Mouse (Mus musculus) embryo, embryonic 11.5 days (tissue): Measurements from ENCODE around the gene Hba-a1.
"Not testable (repeated sequence)": the region's sequence is repeated elsewhere in the genome, so short reads cannot be mapped to it uniquely, and the experiment has no call there.

Experiments used
- DNase-seq: peaks from one replicate; pipeline ENCODE4 v3.0.0-alpha.2; 2012; ENCODE audit warnings: low read depth, low spot score

Gene Hba-a1

DNA sequence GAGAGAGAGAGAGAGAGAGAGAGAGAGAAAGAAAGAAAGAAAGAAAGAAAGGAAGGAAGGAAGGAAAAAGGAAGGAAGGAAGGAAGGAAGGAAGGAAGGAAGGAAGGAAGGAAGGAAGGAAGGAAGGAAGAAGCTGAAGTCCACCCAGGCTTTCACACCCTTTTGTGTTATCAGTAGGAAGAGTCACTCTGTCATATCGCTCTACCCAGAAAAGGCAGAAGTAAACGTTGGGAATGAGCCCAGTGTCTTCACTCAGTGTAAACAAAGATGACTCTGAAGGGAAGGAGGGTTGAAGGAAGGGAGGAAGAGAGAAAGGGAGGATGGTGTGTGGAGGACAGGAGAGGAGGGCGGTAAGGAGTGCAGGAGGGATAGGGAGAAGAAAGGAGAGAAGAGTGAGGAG lies 10.2 kb downstream of the Hba-a1 start:
- DNase-seq: not testable (repeated sequence)

DNA sequence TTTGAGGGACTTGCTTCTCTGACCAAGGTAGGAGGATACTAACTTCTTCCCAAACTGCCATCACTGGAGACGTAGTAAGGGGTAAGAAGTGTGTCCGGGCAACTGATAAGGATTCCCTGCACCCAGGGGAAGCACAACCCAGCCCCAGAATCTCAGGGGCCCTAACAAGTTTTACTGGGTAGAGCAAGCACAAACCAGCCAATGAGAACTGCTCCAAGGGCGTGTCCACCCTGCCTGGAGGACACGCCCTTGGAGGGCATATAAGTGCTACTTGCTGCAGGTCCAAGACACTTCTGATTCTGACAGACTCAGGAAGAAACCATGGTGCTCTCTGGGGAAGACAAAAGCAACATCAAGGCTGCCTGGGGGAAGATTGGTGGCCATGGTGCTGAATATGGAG lies 12.9 kb downstream of the Hba-a1 start, which contains the start of gene Hba-a2:
TSS of gene Hba-a2 (plus strand) at position 287 of the 400 bp plus-strand sequence.
- not testable (repeated sequence) for DNase-seq

DNA sequence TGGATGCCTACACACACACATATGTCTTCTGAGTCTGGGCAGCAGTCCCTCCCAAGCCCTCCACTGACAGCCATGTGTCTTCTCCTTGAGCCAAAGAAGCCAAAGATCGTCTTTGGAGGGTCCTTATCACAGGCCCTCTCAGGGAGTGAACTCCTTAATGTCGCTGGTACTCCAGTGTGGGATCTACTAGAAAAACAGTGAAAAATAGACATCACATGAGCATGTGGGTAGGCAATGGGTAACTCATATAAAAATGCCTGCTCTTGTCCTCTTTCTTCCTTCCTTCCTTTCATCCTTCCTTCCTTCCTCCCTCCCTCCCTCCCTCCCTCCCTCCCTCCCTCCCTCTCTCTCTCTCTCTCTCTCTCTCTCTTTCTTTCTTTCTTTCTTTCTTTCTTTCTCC lies 14.1 kb downstream of the Hba-a1 start:
- DNase-seq: not testable (repeated sequence)

DNA sequence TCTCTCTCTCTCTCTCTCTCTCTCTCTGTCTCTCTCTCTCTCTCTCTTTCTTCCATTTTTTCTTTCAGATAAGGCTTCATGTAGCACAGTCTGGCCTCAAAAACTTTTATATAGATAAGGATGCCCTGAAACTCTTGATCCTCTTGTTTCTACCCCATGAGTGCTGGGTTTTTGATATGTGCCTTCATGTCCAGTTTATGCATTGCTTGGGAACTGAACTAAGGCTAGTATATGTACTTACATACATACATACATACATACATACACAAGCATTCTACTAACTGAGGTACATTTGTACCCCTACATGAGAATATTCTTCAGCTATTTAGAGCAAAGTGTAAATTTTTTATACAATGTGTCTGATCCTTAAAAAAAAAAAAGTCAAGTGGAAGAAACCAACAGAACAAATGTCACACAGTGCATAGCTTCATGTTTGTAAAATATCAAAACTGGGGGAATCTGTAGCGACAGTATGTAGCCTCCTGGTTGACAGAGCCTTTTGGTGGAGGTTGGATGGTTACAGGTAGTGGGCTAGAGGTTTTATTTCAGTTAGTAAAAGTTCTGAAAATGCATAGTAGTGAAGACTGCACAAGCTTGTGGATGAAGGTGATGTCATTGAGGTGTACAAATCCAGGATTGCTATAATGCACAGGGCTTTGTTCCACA lies 14.7 kb downstream of the Hba-a1 start:
- no peak for DNase-seq

DNA sequence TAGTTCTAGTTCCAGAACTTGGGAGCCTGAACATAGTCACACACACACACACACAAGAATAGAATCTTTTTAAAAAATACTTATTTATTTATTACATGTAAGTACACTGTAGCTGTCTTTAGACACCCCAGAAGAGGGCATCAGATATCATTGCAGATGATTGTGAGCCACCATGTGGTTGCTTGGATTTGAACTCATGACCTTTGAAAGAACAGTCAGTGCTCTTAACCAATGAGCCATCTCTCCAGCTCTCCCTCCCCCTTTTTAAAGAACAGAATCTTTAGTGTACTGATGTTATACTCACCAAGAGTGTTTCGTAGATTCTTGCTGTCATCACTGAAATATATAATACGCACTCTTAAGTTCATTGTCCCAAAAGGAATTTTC lies 15.2 kb downstream of the Hba-a1 start:
- DNase-seq: no peak

DNA sequence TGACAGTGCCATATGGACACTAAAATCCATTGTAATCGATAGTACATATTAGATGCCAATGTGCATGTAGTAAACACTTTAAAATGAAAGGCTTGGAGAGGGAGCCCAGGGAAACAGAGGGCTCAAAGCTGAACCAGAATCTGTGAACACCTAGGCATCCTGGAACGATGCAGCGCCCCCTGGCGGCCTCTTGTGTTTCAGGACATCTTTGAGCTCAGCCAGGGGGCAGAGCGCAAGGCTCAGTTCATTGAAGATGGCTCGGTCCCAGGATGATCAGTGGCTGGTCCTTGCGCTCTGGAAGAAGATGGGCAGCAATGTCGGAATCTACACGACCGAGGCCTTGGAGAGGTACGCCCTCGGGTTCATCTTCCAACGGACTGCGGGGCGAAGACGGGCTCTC lies 16.6 kb downstream of the Hba-a1 start, which contains the start of gene Hbq1a:
TSS of gene Hbq1a (plus strand) at position 205 of the 400 bp plus-strand sequence.
- DNase-seq: not testable (repeated sequence)

DNA sequence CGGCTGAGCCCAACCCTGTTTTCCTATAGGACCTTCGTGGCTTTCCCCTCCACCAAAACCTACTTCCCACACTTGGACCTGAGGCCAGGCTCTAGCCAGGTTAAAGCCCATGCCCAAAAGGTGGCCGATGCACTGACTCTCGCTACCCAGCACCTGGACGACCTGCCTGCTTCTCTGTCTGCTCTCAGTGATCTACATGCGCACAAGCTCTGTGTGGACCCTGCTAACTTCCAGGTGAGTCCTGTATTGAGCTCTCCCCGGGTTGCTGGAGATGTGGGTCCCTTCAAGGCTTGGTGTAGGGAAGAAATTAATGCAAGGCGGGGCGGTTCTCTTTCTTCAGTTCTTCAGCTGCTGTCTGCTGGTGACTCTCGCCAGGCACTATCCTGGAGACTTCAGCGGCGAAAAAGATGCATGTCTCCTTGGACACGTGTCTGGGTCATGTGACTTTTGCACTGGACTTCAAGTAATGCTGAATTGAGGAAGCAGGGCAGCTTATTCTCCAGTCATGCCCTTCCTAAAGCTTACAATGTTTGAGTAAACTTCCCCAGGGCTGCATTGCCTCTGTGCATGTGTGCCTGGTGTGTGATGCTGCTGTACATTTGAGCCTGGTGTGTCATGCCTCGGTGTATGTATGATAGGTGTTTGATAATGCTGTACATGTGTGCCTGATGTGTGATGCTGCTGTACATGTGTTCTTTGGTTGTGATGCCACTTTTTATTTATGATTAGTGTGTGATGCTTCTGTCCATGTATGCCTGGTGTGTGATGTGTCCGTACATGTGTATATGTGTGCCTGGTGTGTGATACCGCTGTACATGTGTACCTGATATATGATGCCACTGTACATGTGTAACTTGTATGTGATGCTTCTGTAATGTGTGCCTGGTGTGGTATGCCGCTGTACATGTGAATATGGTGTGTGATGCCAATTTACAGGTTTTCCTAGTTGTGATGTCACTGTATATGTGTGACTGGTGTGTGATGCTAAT lies 17.3 kb downstream of the Hba-a1 start:
- DNase-seq: no peak

DNA sequence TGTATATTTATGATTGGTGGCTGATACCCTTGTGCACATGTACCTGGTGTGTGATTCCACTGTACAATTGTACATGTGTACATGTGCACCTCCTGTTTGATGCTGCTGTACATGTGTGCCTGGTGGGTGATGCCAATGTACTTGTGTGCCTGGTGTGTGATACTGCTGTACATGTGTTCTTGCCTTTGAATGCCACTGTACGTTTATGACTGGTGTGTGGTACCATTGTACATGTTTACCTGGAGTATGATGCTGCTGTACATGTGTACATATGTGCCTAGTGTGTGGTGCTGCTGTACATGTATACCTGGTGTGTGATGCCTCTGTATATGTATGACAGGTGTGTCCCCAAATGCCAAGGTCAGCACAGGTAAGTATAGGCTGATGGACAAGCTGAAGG lies 18.2 kb downstream of the Hba-a1 start:
- no peak for DNase-seq

DNA sequence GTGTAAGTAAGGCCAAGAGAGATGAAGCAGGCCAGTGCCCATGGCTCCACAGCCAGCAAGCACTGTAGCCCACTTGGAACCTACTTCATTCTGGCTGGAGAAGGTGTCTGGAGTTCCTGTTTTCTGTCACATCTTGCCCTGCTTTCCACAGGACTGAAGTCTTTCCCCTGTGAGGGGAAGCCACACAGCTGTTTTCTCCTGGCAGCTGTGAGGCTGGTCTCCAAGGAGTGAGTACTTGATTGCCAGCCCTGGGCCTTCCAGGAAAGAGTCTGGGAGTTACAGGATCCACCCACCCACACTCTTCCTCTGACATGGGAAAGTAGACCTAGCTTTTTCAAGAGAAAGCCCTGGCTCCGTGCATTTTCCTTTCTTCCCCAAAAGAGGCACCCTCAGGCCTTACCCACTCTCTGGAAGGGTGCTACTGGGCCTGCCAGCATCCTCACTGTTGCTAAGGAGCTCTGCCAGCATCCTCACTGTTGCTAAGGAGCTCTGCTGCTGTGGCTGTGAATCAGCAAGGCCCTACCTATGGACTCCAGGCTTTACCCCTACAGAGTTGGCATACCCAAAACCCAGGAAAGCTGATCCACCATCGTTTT lies 19.6 kb downstream of the Hba-a1 start:
- DNase-seq: no peak

DNA sequence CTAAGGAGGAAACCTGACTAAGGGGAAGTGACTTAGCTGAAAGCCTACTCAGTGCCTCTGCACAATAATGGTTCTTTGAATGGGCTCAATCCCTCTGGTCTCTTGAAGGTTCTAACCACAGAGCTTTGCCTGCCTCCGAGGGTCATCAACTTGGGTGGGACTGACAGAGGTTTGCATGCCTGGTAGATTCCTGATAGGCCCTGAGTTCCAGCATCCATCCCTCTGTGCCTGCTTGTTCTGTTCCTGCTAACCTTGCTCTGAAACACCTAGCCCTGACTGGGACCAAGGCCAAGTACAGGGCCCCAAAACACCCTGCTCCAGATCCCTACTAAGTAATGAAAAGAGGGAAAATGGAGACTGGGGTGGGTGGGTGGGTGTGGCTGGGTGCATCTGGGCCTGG lies 20.1 kb downstream of the Hba-a1 start:
- no peak for DNase-seq

DNA sequence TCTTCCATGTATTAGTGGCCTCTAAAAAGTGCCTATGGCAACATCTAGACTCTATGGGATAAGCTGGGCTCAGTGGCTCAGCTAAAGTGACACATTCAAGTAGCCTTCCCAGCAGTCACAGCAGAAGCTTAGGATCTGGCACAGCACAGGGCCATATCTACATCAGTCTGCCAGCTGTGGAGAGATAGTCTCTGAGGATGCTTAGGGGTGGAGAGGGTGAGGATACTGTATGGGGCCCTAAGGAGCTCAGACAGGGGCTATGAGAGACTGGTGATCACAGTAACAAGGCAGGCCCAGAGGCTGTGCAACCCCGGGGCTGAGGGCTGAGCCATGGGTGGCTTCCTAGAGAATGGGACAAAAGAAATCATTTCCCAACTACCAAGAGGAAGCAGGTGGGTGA lies 23.7 kb downstream of the Hba-a1 start:
- DNase-seq: no peak

DNA sequence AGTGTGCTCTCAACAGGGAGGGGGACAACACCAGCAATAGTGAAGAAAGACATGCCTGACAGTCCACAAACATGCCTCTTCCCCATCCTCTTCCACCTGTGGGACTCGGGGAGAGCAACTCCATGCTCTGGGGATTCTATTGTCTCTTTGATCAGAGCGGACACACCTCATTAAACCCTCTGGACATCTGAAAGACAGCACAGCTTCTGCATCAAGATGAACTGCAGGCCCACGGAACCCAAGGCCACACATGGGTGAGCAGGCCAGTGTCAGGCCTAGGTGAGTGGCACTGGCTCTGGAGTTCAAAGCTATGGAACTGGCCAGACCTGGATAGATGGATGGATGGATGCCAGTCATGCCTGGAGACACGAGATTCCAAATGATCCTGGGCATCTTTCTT lies 26.1 kb downstream of the Hba-a1 start:
- DNase-seq: no peak

DNA sequence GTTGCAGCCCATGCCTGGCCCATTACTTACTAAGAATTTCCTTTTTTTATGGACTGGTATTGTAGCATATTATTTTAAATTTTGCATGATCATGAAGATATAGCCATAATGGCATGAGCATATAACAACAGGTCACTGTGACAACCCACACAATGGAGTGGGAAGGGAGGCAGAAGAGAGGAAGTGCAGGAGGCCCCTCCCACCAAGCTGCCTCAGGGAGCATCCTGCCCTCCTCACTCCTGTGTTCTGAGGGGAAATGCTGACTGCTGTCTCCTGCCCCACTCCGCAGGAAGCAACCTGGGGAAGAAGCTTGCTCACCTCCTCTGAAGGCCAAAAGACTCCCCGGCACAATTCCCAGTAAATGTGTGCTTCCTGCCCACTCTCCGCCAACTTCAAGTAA lies 26.6 kb downstream of the Hba-a1 start:
- no peak for DNase-seq

DNA sequence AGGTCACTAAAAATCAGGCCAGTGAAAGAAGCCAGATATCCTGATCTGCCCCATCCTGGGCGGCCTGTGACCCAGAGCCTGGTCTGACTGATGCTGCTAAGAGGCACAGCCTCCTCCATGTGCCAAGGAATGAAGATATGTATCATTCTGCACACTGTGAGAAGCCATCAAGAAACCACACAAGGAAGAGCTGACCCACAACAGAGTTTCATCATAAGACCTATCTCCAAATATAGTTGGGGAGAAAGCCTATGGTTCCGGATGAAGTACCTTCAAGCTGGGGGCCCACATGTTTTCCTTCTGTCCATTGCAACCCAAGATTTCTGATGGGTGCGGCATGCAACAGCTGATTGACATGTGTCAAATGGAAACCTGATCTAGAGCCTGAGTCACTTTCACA lies 32.7 kb downstream of the Hba-a1 start:
- DNase-seq: no peak

DNA sequence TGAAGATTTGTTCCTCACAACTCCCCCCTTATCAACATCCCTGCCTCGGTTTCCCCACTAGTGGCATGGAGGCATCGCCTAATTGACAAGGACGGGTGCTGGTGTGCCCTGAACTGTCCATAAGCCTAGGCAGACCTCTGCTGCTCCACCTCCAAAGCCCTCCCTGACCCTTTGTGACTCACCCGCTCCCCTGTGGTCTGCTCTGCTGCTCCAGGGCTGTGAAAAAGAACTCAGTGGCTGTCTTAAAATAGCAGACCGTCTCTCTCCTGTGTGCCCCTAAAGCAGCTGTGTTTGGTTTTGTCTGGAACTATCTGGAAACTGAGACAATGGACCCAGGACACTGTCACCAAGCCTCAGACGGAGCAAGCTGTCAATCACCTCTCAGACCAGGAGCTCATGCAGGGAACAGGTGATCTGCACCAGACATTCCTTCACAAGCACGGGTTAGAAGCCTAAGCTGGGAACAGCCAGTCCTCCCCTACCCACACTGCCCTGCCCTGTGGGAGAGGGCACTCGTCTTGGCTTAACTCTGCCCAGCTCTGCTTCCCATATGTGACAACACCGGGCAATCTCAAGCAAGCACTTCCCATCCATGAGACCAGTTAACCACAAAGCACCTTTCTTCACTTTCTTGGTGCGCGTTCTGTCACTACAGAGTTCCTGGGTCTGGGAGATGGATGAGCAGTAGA lies 37.3 kb downstream of the Hba-a1 start:
- no peak for DNase-seq

DNA sequence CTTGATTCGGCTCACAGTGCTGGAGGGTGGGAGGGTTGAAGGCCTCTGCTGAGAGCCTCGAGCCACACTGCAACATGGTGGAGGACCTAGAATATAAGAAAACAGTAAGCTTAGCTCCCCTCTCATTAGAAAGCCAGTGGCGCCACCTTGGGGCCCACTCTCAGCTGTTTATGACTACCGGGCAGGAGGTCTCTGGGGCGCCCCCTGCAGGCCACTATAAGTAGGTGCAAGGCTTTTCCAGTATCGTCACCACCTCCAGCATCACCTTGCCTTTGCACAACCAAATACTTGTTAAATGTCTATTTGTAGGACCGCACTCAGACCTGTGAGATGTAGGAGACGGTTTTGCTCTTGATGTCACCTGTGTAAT lies 37.9 kb downstream of the Hba-a1 start:
- DNase-seq: peak; percentile 46

DNA sequence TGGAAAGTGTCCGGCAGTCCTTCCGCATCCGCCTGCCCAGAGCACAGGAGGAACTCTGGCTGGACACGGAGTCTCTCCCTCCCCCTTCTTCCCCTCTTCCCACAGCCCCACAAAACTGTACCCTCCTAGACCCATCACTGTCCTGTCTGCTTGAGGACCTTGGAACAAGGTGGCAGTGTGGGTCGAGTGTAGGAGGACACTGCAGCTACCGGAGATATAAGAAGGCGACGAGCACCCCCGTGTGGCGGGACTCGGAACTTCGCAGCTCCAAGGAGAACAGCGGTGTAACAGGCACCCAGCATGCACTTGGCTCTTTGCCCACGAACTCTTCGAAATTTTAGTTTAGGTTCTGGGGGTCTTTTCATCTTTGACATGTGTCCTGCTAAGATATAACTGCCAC lies 41.3 kb downstream of the Hba-a1 start:
- peak; percentile 79 for DNase-seq

DNA sequence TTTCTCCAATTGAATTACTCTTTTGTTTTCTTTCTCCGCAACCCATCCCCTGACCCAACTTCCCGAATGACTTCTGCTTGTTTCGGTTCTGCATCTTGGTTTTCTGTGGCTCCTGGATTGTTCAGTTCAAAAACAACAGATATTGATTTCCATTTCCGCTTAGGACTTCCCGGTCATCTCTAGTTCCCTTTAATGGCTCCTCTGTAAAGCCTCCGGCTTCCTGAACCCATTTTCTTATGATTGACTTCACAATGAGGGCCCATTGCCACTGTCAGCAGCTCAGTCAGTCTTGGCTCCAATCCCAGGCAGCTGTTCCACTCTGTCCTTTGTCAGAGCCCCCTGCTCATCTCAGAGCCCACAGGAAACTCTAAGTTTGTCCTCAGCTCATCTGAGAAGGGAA lies 47.8 kb downstream of the Hba-a1 start:
- no peak for DNase-seq

DNA sequence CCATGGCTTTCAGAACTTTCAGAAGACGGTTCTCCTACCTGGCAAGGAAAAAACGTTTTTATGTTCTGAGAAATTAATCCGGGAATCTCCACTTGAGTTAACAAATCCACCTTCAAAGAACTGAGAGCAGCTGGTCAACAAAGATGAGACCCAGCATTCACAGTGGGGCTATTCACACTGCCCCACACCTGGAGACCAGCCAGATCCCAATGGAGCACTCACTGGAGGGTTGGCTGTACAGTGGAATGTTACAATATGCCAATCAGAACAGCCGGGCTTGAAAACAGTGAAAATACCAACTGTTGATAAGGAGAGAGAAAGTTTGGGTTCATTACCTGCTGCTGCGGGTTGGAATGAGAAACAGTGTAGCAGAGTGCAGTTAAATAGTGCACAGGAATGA lies 48.5 kb downstream of the Hba-a1 start:
- no peak for DNase-seq

DNA sequence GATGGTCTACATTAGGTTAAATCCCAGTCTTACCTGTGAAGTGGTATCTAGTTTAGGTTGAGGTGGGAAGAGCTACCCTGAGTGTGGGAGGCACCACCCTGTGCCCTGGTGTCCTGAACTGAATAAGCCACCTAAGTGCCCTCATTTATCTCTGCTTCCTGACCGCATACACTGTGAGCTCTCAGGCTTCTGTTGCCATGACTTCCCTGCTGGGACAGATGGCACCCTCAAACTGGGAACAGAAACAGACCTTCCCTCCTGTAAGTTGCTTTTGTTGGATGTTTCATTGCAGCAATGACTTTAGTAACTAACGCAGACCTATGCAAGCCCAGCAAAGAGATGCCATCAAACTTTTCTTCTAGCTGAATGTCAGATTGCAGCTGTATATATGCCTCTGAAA lies 49.9 kb downstream of the Hba-a1 start:
- DNase-seq: no peak
